Mouse (Mus musculus) ovary, postnatal 36 days (tissue): ENCODE results near the gene F7.

Experiments used
- DNase-seq: peaks from one replicate; pipeline ENCODE4 v3.0.0; 2022; ENCODE audit warnings: low spot score, mixed read lengths

F7 gene

DNA sequence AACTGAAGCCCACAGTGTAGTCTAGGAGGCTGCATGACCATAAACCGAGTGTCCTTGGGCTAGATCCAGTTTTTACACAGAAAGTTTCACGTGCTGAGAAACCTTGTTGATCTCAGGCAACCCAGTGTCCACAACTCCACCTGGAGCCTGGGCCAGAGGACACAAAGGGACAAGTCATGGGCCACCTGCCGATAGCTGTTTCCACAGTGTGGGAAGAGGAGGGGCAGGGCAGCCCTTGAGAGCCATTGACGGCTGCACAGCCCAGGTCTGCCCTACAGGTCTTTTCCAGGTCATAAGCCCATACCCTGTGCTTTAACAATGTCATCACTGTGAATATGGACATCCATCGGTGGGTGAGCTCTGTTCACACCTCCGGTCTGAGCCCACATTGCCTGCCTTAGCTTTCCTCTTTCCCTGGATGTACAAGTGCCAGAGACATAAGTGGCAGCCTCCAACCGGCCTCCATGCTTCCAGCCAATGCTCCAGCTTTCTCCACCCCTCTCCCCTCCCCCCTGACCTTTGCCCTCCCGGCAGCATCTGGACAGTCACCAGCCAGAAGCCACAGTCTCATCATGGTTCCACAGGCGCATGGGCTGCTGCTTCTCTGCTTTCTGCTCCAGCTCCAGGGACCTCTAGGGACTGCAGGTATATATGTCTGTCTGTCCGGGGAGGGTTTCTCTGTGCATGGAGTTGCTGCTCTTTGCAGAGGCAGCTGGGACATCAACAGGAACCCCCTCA lies at the start of gene F7:
F7 (plus strand) TSS at position 548 of the 738 bp plus-strand sequence.
- no peak for DNase-seq

DNA sequence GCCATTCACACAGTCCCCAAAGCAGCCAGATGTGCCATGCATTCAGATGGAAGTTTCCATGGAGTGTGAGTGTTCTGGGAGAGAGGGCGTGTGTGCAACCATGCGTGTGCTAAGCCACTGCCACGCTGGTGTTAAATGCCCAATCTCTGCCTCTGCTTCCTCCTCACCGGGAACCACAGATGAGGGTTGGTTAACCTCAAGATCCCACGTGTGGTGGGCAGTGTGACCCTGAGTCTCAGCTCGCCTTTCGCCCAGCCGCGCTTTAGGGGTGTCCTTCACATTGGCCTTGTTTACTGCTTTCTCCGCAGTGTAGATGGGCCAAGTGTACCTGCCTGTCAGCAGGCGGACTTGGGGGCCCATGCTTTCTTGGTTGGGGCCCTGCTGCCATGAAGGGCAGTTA lies 49.5 kb upstream of the F7 start:
- peak; percentile 19 for DNase-seq

DNA sequence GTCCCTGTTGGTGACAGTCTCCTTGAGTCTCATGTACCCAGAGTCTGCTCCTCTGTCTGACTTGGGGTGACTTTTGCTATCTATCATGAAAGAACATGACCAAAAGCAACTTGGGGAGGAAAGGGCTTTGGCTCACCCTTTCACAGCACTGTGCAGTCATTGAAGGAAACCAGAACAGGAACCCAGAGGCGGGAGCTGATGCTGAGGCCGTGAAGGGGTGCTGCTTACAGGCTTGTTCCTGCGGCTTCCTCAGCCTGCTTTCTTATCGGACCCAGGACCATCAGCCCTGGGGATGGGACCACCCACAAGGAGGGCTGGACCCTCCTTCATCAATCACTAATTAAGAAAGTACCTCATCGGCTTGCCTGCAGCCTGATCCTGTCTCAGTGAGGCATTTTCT lies 49.1 kb upstream of the F7 start:
- no peak for DNase-seq

GRCm38 (mm10) chr8:12977325-12977724 lies 48.5 kb upstream of the F7 start:
- DNase-seq, result no peak

DNA sequence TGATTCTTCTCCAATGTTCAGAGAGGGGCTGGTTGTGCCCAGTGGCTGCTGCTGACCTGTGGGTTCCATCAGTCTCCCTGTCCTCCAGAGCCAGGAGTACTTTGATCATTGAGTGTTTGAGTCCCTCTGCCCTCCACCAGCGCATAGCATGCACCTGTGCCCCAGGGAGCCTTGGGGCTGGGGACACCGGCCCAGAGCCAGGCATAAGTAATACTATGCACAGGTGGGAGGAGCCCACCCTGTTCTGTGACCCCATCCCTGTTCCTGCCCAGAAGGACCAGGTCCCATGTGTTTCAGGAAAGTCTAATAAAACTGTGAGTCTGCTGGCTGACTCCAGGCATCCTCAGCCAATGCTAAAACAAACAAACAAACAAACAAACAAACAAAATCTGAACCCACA lies 47.5 kb upstream of the F7 start:
- DNase-seq, result no peak

DNA sequence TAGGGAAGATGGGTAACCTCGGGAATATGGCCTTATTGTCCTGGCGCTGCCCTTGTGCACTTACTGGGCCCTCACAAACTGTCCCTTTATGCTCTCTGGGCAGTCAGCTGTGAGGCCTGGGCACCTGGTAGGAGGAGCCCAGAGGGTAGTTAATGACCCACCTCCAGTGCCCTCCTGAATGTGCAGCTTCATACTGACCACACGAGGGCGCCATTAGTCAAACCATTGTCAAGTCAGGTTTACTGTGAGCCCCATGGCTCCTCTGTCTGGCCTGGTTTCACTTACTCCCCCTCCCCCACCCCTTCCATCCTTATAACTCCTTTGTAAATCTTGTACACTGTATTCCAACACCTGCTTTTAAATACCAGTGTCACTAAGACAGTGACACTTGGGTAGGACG lies 47.1 kb upstream of the F7 start:
- DNase-seq, result peak; percentile 35

DNA sequence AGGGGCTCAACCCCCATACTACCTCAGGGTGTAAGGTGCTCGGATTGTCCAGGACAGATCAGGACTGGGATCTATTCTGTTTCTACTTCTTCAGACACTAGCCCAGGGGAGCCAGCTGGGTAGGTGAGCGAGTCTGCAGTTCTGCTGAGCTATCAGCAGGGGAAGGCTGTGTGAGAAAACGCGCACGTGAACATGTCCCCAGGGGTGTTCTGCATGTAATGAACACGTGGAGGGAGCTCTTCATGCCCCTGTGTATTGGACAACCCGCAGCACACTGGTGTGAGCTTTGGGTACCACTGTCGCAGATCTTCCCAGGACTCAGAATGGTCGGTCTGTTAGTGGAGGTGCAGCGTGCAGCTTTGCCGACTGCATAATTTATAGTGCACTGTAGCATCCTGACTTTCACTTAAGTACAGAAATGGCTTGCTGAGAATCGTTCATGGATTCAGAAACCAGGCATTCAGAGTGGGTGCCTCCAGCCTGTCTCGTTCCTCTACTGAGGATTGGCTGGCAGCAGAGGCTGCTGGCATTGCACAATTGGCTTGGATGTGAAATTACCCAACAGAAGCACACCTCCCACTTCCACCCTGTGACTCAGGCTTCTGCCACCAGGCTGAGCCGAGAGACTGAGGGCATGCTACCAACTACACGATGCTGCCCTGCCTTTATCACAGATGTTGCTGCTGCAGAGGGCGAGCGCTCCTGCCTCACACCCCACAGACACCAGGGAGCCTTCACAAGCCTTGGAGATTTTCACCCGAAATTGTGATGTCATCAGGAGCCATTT lies 42.0 kb upstream of the F7 start:
- no peak for DNase-seq

DNA sequence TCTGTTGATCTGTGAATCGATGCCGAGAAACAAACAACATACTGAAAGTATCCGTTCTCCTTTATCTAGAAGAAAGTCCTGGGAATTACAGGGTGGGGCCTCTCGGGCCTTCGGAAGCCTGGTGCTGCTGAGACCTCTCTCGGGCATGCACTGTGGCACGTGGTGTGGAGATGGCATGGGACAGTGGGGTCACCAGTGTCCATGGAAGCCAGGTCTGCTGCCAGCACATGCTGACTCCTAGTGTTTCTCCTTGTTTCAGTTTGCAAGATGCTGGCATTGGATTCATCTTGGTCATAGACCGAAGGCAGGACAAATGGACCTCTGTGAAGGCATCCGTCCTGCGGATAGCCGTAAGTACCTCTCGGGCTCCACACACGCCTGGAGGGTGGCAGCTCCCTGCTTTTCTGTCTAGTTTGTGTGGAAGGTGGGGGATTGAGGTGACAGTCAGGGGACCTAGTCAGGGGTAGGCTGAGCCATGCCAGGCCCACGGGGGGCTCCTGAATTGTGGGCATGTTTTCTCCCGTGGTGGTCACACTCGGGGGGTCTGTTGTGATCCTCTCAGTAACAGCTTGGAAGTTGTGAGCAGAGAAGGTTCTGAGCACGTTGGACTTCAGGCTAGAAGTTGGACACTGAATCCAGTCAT lies 41.1 kb upstream of the F7 start:
- no peak for DNase-seq

GRCm38 (mm10) chr8:12985259-12985658 lies 40.6 kb upstream of the F7 start:
- no peak for DNase-seq

DNA sequence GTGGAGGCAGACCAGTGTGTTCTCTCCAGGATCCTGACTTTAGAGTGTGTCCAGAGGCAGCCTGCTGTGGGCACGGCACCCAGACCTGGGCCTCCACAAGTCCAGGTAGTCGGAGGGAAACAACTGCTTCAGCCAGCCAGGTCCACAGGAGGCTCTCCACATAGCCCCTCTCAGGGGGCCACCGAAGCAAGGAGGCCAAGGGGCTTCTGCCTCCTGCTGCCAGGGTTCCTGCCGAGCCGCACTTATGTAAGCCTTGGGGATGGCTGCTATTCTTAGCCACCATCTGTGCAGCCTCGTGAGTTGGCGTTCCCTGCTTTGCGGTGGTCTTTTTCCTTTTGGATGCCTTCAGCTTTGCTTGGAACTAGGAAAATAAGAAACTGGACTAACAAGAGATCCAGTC lies 38.3 kb upstream of the F7 start:
- DNase-seq, result no peak

DNA sequence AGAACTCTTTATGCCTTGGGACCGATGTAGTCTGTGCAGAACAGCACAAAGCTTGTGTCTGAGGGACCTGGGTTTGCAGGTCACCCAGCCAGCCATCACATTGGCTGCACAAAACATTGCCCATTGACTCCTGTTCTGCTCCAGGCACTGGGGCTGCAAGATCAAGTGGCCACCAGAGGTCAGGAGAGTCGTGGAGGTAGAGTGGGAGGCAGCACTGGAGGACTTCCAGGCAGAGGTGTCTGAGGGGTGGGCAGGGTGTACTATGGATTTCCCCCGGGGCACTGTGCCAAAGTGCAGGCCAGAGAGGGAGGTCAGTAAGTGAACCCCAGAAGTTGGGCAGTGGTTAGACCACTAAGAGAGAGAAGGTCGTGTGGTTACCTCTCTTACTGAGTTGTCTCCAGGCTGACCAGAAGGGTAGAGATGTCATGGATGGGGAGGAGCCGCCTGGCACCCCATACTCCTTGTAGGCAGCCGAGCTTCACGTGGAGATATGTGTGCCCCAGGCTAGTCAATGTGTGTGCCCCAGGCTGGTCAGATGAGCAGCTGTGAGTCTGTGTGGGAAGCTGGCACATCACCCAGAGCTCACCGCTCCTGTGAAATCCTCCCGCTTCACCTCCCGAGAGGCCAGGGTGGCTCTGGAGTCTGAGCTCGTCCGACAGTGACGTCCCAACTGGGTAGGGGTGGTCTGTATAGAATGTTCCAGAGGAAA lies 37.0 kb upstream of the F7 start:
- no peak for DNase-seq

DNA sequence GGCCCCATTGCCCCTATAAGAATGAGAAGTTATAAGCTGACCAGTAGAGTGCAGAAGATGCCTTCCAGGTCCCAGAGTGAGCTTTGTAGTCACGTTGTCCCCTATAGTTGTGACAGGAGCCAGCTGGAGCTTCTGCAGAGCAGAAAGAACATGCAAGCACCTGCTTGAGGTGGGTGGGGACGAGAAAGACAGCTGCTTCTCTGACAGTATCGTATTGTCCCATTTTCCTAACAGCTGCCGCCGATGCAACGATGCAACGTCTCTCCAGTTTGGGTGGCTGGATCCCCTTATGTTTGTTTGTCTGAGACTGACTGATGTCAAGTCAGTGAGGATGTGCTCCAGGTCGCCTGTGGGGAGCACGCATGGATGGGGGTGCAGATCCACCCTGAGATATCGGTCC lies 34.4 kb upstream of the F7 start:
- DNase-seq, result no peak

DNA sequence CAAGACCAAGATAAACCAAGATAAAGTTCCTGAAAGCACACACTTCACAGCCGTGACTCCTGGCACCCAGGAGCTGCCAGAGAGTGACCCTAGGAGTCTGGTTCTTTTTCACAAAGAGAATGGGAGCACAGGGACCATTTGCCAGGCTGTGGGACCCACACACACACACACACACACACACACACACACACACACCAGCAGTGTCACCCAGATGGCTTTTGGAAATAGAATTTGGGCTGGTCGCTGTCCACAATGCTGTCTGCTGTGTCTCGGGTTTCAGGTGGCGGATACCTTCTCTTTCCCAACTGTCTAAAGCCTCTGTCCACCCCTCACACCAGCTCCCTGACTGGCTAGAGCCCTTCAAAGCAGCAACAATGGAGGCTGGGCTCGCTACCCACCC lies 31.4 kb upstream of the F7 start:
- no peak for DNase-seq

DNA sequence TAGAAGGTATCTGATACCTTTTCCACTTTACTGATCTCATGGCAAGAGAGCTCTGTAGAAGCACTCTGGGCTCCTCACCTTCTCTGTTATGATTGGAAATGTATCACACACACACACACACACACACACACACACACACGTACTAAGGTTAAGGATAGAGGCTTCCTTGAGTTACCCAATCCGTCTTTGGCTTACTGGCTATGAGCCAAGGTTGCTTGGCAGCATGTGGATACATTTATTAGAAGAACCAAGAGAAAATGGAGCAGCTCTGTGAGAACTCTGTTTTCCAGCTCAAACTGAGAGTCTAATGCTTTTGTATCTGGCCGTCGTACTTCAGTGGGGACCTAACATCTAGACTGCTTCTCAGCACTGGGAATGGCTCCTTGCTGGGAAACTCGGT lies 30.4 kb upstream of the F7 start:
- DNase-seq, result no peak

GRCm38 (mm10) chr8:12996831-12997275 lies 29.0 kb upstream of the F7 start:
- DNase-seq, result no peak

DNA sequence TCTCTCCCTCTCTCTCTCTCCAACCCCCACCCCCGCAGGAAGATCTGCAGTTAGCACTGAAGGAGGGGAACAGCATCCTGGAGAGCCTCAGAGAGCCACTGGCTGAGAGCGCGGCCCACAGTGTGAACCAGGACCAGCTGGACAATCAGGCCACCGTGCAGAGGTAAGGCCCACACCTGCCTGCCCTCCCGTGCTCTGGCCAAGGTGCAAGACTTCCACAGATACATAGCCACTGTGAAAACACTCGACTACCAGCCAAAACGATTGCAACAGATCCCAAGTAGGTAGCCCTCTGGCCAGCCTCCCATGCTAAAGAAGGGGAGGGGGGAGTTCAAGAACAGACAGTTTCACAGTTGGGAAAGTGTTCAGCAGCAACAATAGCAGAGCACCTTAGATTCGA lies 27.5 kb upstream of the F7 start:
- no peak for DNase-seq

- DNase-seq, result peak; percentile 55
Observed at GRCm38 (mm10) chr8:12999793-13000192, 26.0 kb upstream of the F7 start.

DNA sequence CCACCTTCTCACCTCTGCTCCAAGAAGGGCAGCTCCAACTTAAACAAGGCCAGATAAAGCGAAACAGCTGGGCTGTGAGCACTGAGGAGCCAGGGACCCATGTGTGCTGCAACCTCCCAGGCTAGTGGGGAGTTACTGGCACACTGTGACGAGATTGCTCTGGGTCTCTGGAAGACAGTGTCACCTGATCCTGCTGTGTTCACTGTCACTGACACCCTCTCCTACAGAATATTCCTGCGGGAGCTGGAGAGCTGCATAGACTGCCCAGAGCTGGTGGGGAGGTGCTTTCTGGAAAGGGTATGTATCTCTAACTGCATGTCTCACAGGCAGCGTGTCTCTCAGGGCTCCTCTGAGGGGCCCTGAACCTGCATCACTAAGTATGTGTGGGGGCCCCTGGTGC lies 18.4 kb upstream of the F7 start:
- DNase-seq, result no peak

GRCm38 (mm10) chr8:13010313-13010712 lies 15.5 kb upstream of the F7 start:
- no peak for DNase-seq

DNA sequence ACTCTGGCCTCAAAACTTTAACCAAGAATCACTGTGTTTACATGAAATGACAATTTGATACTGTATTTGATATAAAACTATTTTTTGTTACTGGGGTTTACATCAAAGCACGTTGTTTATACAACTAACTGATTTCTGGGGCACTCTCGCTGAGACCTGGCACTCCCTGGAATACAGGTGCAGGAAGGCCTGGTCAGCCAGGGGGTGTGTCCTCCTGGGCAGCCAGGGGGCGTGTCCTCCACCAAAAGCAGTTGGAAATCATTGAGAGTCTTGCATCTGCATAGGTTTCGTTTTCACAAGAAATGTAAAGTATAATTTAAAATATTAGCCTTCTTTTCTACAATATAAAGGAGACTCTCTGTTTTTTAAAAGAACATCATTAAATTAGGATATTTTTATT lies 6.3 kb upstream of the F7 start:
- no peak for DNase-seq

DNA sequence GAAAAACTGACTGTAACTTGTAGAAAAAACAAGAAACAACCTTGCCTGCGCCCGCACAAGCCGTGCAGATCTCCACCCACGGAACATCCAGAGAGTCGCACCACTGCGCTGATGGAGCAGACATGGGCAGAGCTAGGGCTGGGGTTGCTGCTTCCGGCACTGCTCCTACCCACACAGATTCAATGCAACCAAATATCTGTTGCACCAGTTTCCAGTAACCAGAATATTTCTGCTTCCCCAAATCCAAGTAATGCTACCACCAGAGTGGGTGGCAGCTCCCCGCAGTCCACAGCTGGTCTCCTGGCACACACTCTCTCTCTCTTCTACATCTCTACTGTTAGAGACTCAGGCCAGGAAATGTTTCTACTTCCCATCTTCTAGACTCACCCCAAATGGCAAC lies 4.0 kb upstream of the F7 start:
- DNase-seq, result no peak

- no peak for DNase-seq
Observed at GRCm38 (mm10) chr8:13027615-13028014, 1.8 kb downstream of the F7 start.

DNA sequence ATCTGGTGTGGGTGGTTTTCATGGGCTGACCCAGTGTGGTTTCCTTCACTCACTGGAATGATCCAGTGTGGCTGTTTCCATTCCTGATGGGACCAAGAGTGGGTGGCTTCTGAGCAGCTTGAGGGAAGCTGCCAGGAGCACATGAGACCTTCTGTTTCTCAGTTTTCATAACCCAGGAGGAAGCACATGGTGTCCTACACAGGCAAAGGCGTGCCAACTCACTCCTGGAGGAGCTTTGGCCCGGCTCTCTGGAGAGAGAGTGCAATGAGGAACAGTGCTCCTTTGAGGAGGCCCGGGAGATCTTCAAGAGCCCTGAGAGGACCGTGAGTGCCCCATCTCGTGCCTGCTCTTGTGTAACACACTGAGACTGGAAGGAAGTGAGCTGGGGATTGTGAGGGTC lies 2.6 kb downstream of the F7 start:
- DNase-seq, result no peak
